Mouse (Mus musculus): Measurements from ENCODE around the gene Dab2ip. TPM values are rescaled to one million over a fixed set of nuclear protein-coding genes. Genes with fewer than 3 reads are reported as not detected.

Dab2ip gene
- total and polyA plus RNA-seq, 3 experiments, result 4.9 to 15.6 (median 7.8) TPM

DNA sequence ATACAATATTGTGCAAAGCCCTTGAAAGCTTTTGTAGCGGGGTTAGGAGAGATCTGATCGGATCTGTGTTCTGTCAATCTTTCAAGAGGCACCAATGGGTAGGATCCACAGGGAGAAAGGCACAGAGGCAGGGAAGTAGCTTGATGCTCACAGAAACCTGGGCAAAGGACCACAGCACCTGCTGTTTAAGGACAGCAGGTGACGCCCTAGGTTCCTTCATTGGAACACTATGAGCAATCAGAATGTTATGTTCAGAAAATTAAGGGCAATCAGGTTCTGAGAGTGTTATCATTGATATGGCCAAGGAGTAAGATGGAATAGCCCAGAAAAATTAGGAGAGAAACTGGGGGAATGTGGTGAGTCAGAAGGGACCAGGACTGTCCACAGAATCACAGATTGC, 18.6 kb downstream of the Dab2ip start:
- H3K4me2 ChIP-seq (ENCODE audit: insufficient read depth, low read depth, poor library complexity, severe bottlenecking), result no peak overlapping the region
- peaks cover 5% of the 10 kb centered on the region for H3K27me3 ChIP-seq (replicated peaks)
- H3K9ac ChIP-seq (ENCODE audit: insufficient read depth, low read depth), result no peak overlapping the region
- in situ Hi-C loops (cut with MboI; ENCODE audit: low pct_ligation_motif_present, low pct_unique_long_range_greater_than_20kb, low sequenced_read_pairs) (no loop called here), dilution Hi-C loops (cut with MboI; ENCODE audit: extremely low pct_ligation_motif_present, extremely low pct_unique_long_range_greater_than_20kb, low sequenced_read_pairs) (no loop called here)
- H3K4me1 ChIP-seq (ENCODE audit: control insufficient read depth in 1 of 2, insufficient read depth in 2 of 2), result no peaks in the 10 kb centered on the region
- no peak for TF ChIP-seq SIN3A (IDR thresholded peaks at IDR 0.05; ENCODE audit: low read length)
- no peak for TF ChIP-seq ZMIZ1 (IDR thresholded peaks at IDR 0.05; ENCODE audit: low read depth, low read length)
- no peak for TF ChIP-seq TCF12 (IDR thresholded peaks at IDR 0.05; ENCODE audit: low read depth, low read length)
- TF ChIP-seq USF1 (IDR thresholded peaks at IDR 0.05; ENCODE audit: low read depth, low read length), result no peak
- TF ChIP-seq ETS1 (conservative IDR thresholded peaks at IDR 0.05; ENCODE audit: low read depth, low read length), result no peak
- no peak for TF ChIP-seq POLR2A (IDR thresholded peaks at IDR 0.05; ENCODE audit: low read depth, low read length)
- no peak for TF ChIP-seq ZNF384 (IDR thresholded peaks at IDR 0.05; ENCODE audit: low read depth, low read length)
- peak; percentile 57 for TF ChIP-seq RAD21 (IDR thresholded peaks at IDR 0.05; ENCODE audit: low read depth, low read length)
- no peak for TF ChIP-seq ZKSCAN1 (IDR thresholded peaks at IDR 0.05; ENCODE audit: borderline replicate concordance, low read depth, low read length)
- TF ChIP-seq UBTF (IDR thresholded peaks at IDR 0.05; ENCODE audit: low read depth, low read length), result no peak
- TF ChIP-seq GABPA (IDR thresholded peaks at IDR 0.05; ENCODE audit: insufficient replicate concordance, low read depth, low read length), result no peak
- TF ChIP-seq MYC (IDR thresholded peaks at IDR 0.05; ENCODE audit: low read depth, low read length), result no peak
- peak; percentile 57 for TF ChIP-seq SMC3 (IDR thresholded peaks at IDR 0.05; ENCODE audit: low read depth, low read length)
- peak in 1 of 2 experiments; percentile 56; a peak in 2 of 4 replicates for TF ChIP-seq CTCF (conservative IDR thresholded peaks at IDR 0.05 in 1 of 2, IDR thresholded peaks at IDR 0.05 in 1 of 2; ENCODE audit: low read depth in 2 of 2, low read length in 2 of 2)
- no peak for TF ChIP-seq ELF1 (IDR thresholded peaks at IDR 0.05; ENCODE audit: low read depth, low read length)
- TF ChIP-seq PAX5 (IDR thresholded peaks at IDR 0.05; ENCODE audit: low read length), result no peak
- TF ChIP-seq HCFC1 (IDR thresholded peaks at IDR 0.05; ENCODE audit: low read depth, low read length), result no peak
- TF ChIP-seq E2F4 (IDR thresholded peaks at IDR 0.05; ENCODE audit: insufficient replicate concordance, low read depth, low read length), result no peak
- TF ChIP-seq USF2 (conservative IDR thresholded peaks at IDR 0.05; ENCODE audit: low read depth, low read length), result no peak
- no peak for TF ChIP-seq KAT2A (IDR thresholded peaks at IDR 0.05; ENCODE audit: insufficient replicate concordance, low read length)
- TF ChIP-seq NRF1 (IDR thresholded peaks at IDR 0.05; ENCODE audit: low read depth, low read length), result no peak
- no peak for TF ChIP-seq POLR2AphosphoS2 (IDR thresholded peaks at IDR 0.05; ENCODE audit: low read depth, low read length)
- DNase-seq (ENCODE audit: extremely low read depth), result no peak
- H3K9me3 ChIP-seq (replicated peaks; ENCODE audit: low read length), result no peaks in the 10 kb centered on the region
- no peaks in the 10 kb centered on the region for H3K36me3 ChIP-seq (replicated peaks in 1 of 2; ENCODE audit: control insufficient read depth in 1 of 2, insufficient read depth in 1 of 2, low read length in 1 of 2)
- no peaks in the 10 kb centered on the region for H3K79me2 ChIP-seq (replicated peaks; ENCODE audit: control insufficient read depth, extremely low read depth, insufficient read depth, poor library complexity, severe bottlenecking)
- H3K27ac ChIP-seq (ENCODE audit: insufficient read depth, low read depth), result no peak overlapping the region
- no peak overlapping the region for H3K4me3 ChIP-seq (replicated peaks in 1 of 3; ENCODE audit: low read depth in 2 of 3, low read length in 2 of 3, poor library complexity in 1 of 3)

DNA sequence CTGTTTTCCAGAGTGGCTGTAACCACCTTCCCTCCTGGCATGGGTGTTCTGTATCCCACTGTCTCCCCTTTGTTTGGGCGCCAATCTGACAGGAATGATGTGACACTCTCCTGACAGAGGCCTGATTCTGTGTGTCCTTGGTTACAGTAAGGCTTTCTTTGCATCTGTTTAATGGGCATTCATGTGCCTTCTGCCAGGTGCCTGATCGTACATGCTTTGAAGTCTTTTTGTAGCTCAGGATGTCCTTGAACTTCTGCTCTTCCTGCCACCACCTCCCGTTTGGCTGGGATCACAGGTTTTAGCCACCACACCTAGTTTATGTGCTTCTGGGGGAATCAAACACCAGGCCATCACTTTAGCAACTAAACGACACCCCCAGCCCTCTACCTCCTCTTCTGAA, 22.0 kb downstream of the Dab2ip start:
- peaks cover 2% of the 10 kb centered on the region for H3K9me3 ChIP-seq (replicated peaks; ENCODE audit: low read length)
- DNase-seq (ENCODE audit: extremely low read depth), result no peak
- no peak overlapping the region for H3K4me2 ChIP-seq (ENCODE audit: insufficient read depth, low read depth, poor library complexity, severe bottlenecking)
- no peak overlapping the region for H3K4me3 ChIP-seq (replicated peaks in 1 of 3; ENCODE audit: low read depth in 2 of 3, low read length in 2 of 3, poor library complexity in 1 of 3)
- no peaks in the 10 kb centered on the region for H3K4me1 ChIP-seq (ENCODE audit: control insufficient read depth in 1 of 2, insufficient read depth in 2 of 2)
- H3K36me3 ChIP-seq (replicated peaks in 1 of 2; ENCODE audit: control insufficient read depth in 1 of 2, insufficient read depth in 1 of 2, low read length in 1 of 2), result no peaks in the 10 kb centered on the region
- H3K27ac ChIP-seq (ENCODE audit: insufficient read depth, low read depth), result no peak overlapping the region
- in situ Hi-C loops (cut with MboI; ENCODE audit: low pct_ligation_motif_present, low pct_unique_long_range_greater_than_20kb, low sequenced_read_pairs) (no loop called here), dilution Hi-C loops (cut with MboI; ENCODE audit: extremely low pct_ligation_motif_present, extremely low pct_unique_long_range_greater_than_20kb, low sequenced_read_pairs) (no loop called here)
- no peaks in the 10 kb centered on the region for H3K79me2 ChIP-seq (replicated peaks; ENCODE audit: control insufficient read depth, extremely low read depth, insufficient read depth, poor library complexity, severe bottlenecking)
- peaks cover 5% of the 10 kb centered on the region for H3K27me3 ChIP-seq (replicated peaks)
- no peak overlapping the region for H3K9ac ChIP-seq (ENCODE audit: insufficient read depth, low read depth)
- TF ChIP-seq ZKSCAN1 (IDR thresholded peaks at IDR 0.05; ENCODE audit: borderline replicate concordance, low read depth, low read length) (no peak), EP300 (IDR thresholded peaks at IDR 0.05; ENCODE audit: low read length) (no peak), ZC3H11A (IDR thresholded peaks at IDR 0.05; ENCODE audit: low read depth, low read length) (no peak), RCOR1 (conservative IDR thresholded peaks at IDR 0.05; ENCODE audit: low read depth, low read length) (no peak), NELFE (IDR thresholded peaks at IDR 0.05; ENCODE audit: low read depth, low read length) (no peak), POLR2AphosphoS2 (IDR thresholded peaks at IDR 0.05; ENCODE audit: low read depth, low read length) (no peak), JUND (conservative IDR thresholded peaks at IDR 0.05; ENCODE audit: low read depth, low read length) (no peak), CHD1 (IDR thresholded peaks at IDR 0.05; ENCODE audit: low read depth, low read length) (no peak), TBP (conservative IDR thresholded peaks at IDR 0.05; ENCODE audit: low read depth, low read length) (no peak), MAFK (IDR thresholded peaks at IDR 0.05; ENCODE audit: insufficient replicate concordance, low read length) (no peak), ETS1 (conservative IDR thresholded peaks at IDR 0.05; ENCODE audit: low read depth, low read length) (no peak)
